Mouse (Mus musculus): ENCODE measurements around the gene Grk5. TPM values are rescaled to one million over a fixed set of nuclear protein-coding genes. Genes with fewer than 3 reads are reported as not detected.

Gene Grk5
- polyA plus RNA-seq, 1 experiment, result 7.2 TPM

DNA sequence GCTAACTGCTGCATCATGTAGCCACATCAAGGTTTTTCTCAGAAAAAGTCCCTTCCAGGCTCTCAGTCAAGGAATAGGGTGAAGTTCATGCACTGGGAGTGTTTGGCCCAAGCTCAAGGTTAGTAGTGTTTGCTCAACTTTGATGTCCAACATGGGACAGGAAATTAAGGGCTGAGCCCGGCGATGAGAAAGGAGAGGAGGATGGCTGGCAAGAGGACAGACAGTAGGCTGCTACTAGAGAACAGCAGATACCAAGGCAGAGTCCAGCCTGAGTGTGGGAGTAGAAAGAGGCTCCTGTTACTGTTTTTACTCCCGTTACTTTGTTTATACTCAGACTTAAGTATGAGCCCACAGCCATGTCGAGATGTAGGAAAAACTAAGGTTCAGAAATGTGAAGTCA, 16.0 kb upstream of the Grk5 start:
- WGBS, result 9% methylated on average over 4 of the region's 4 CpGs
- no peak for TF ChIP-seq POLR2A (IDR thresholded peaks at IDR 0.05; ENCODE audit: borderline replicate concordance, control insufficient read depth, low read depth, low read length)
- TF ChIP-seq CTCF (IDR thresholded peaks at IDR 0.05; ENCODE audit: control insufficient read depth, insufficient read depth, low read length), result no peak
- Histone ChIP-seq H3K4me3 (replicated peaks; ENCODE audit: control insufficient read depth, low read depth, low read length) (peak overlapping the region; percentile 86), H3K4me1 (ENCODE audit: control insufficient read depth, insufficient read depth, low read length) (no peaks in the 10 kb centered on the region; the same call in 1 of the 2 replicates), H3K27ac (ENCODE audit: control insufficient read depth, insufficient read depth, low read depth, low read length, poor library complexity) (peak overlapping the region; percentile 79)

DNA sequence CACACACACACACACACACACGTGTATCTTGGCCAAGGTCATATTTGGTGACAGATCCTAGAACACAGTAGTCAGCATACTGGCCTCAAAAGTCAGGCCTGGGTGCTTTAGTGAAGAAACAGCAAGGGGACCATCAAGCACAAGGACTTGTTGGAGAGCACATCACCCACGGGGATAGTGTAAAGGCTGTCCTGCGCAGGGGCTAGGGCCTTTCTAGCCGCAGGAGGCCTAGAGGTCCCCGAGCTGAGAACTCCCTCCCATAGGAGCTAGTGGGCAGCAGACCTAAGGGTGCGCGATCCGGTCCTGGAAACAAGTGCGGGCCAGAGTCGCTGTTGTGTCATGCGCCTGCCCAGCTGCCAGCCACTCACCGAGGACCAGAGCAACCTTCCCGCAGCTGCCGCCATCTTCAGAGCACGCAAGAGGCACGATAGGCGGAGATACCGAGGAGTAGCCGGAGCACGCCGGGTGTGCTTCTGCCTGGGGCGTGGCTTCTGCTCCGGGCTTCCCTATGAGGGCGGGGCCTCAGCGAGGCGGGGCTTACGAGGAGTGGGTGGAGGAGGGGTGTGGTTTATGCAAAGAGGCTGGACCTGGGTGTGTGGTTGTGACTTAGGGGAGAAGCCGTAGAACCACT, 15.4 kb upstream of the Grk5 start, which contains the start of gene Prdx3:
Gene Prdx3 (minus strand): TSS at position 493 of the 631 bp plus-strand sequence.
- Histone ChIP-seq H3K4me3 (replicated peaks; ENCODE audit: control insufficient read depth, low read depth, low read length) (peak within 1 kb of the TSS; percentile 86), H3K27ac (ENCODE audit: control insufficient read depth, insufficient read depth, low read depth, low read length, poor library complexity) (peak within 1 kb of the TSS; percentile 79), H3K4me1 (ENCODE audit: control insufficient read depth, insufficient read depth, low read length) (no peaks in the 10 kb centered on the region; the same call in 1 of the 2 replicates)
- under 1% methylated on average over 28 of the region's 28 CpGs for WGBS
- TF ChIP-seq CTCF (IDR thresholded peaks at IDR 0.05; ENCODE audit: control insufficient read depth, insufficient read depth, low read length) (peak; percentile 17; the same call in 1 of the 2 replicates), POLR2A (IDR thresholded peaks at IDR 0.05; ENCODE audit: borderline replicate concordance, control insufficient read depth, low read depth, low read length) (peak; percentile 95; the same call in 1 of the 2 replicates)

- no peak for TF ChIP-seq CTCF (IDR thresholded peaks at IDR 0.05; ENCODE audit: control insufficient read depth, insufficient read depth, low read length)
- no peak for TF ChIP-seq POLR2A (IDR thresholded peaks at IDR 0.05; ENCODE audit: borderline replicate concordance, control insufficient read depth, low read depth, low read length)
- no peak overlapping the region for H3K4me3 ChIP-seq (replicated peaks; ENCODE audit: control insufficient read depth, low read depth, low read length)
- WGBS, result 63% methylated on average over 3 of the region's 3 CpGs
- no peak overlapping the region for H3K27ac ChIP-seq (ENCODE audit: control insufficient read depth, insufficient read depth, low read depth, low read length, poor library complexity)
- H3K4me1 ChIP-seq (ENCODE audit: control insufficient read depth, insufficient read depth, low read length), result no peaks in the 10 kb centered on the region
These were observed 6.4 kb upstream of the Grk5 start for GRCm38 (mm10) chr19:60883129-60883528.

DNA sequence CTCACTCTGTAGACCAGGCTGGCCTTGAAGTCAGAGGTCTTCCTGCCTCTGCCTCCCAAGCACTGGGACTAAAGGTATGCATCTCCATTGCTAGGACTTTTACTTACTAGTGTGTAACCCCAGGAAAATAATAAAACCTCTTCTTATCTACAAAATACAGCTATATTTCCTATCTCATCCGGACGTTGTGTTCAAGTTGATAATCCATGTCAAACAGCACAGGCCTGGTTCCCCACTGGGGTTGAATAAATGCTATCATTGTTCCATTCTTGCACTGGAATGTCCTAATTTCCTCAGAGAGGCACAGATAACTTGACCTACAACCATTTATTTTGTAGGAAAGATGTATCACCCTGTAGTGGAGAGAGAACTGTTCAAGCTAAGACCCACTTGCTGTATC, 1.9 kb upstream of the Grk5 start:
- TF ChIP-seq POLR2A (IDR thresholded peaks at IDR 0.05; ENCODE audit: borderline replicate concordance, control insufficient read depth, low read depth, low read length) (no peak), CTCF (IDR thresholded peaks at IDR 0.05; ENCODE audit: control insufficient read depth, insufficient read depth, low read length) (no peak)
- H3K4me1 ChIP-seq (ENCODE audit: control insufficient read depth, insufficient read depth, low read length), result no peaks in the 10 kb centered on the region
- WGBS, result 70% methylated on average over 2 of the region's 2 CpGs
- no peak overlapping the region for H3K4me3 ChIP-seq (replicated peaks; ENCODE audit: control insufficient read depth, low read depth, low read length)
- no peak overlapping the region for H3K27ac ChIP-seq (ENCODE audit: control insufficient read depth, insufficient read depth, low read depth, low read length, poor library complexity)

DNA sequence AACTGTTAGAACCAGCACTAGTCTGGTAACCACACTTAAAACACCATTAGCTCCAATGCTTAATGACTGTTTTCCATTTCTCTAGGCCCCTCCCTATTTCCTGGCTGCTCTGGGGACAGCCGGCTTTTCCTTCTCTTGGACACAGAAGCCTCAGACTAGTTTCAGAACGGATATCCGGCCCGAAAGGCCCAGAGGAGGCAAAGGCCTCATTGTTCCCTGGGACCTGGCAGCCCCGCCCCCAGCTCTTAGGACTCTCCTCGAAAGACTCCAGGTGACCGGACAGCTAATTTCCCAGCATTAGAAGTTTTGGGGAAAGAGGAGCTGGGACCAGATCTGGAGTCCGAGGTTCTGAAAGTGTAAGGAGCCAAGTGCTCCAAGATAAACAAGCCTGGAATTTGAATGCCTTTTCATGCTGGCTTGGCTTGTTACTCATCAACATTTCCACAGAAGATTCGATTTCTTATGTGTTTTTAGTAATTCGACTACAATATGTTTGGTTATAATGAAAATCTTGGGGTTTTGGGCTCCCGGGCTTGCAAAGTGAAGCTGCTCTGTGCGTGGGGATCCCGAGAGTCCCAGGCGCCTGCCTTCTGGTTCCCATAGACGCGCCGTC, 342 bp upstream of the Grk5 start:
- no peaks in the 10 kb centered on the region for H3K4me1 ChIP-seq (ENCODE audit: control insufficient read depth, insufficient read depth, low read length)
- peak overlapping the region; percentile 76 for H3K4me3 ChIP-seq (replicated peaks; ENCODE audit: control insufficient read depth, low read depth, low read length)
- peak overlapping the region; percentile 99 for H3K27ac ChIP-seq (ENCODE audit: control insufficient read depth, insufficient read depth, low read depth, low read length, poor library complexity)
- no peak for TF ChIP-seq CTCF (IDR thresholded peaks at IDR 0.05; ENCODE audit: control insufficient read depth, insufficient read depth, low read length)
- no peak for TF ChIP-seq POLR2A (IDR thresholded peaks at IDR 0.05; ENCODE audit: borderline replicate concordance, control insufficient read depth, low read depth, low read length)
- WGBS, result 11% methylated on average over 17 of the region's 17 CpGs

DNA sequence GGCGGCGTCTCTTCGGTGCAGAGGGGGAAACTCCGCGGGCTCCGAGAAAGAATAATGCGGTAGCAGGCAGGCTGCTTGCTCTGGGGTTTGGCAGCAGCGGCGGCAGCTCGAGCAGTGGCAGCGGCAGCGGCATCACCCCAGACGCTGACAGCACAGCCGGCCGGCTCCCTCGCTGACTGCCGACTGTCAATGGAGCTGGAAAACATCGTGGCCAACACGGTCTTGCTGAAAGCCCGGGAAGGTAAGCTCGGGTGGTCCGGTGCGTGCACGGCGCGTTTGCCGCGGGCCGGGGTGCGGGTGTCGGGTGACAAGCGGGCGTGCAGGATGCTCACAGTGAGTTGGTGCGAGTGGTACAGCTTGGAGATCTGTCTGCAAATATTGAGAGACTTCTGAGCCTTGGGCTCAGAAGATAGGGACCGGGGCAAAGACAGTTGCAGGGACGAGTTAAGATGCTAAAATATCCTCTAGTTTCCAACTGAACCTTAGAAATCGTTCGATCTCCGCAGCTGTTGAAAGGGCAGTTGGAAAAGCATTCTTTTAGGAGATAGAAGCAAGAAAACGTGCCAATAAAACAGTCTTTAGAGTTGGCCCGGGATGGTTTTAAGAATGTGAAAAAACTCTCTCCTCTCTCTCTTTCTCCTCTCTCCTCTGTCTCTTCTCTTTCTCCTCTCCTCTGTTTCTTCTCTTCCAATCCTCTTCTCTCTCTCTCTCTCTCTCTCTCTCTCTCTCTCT, 1.0 kb downstream of the Grk5 start:
- WGBS, result under 1% methylated on average over 41 of the region's 41 CpGs
- peak overlapping the region; percentile 63 for H3K27ac ChIP-seq (ENCODE audit: control insufficient read depth, insufficient read depth, low read depth, low read length, poor library complexity)

DNA sequence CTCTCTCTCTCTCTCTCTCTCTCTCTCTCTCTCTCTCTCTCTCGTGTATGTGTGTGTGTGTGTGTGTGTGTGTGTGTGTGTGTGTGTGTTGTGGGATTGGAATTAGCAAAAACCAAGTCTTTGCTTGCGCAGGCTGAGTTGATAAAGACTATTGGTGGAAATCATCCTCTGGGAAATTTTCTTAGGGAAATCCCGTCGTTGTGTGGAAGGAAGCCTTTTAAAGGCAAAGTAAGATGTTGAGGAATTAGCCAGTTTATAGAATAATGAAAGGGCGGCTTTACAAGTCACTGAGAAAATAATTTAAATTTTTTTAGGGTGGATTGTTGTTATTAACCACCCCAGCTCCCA, 1.5 kb downstream of the Grk5 start:
- WGBS, result 24% methylated on average over 5 of the region's 5 CpGs
- no peaks in the 10 kb centered on the region for H3K4me1 ChIP-seq (ENCODE audit: control insufficient read depth, insufficient read depth, low read length)

More for the DNA sequence above, 1.0 kb downstream of the Grk5 start:
- Histone ChIP-seq H3K4me3 (replicated peaks; ENCODE audit: control insufficient read depth, low read depth, low read length) (peak overlapping the region; percentile 76), H3K4me1 (ENCODE audit: control insufficient read depth, insufficient read depth, low read length) (no peaks in the 10 kb centered on the region)
- TF ChIP-seq POLR2A (IDR thresholded peaks at IDR 0.05; ENCODE audit: borderline replicate concordance, control insufficient read depth, low read depth, low read length) (no peak), CTCF (IDR thresholded peaks at IDR 0.05; ENCODE audit: control insufficient read depth, insufficient read depth, low read length) (no peak)

GRCm38 (mm10) chr19:60891934-60892547, 2.5 kb downstream of the Grk5 start:
- TF ChIP-seq POLR2A (IDR thresholded peaks at IDR 0.05; ENCODE audit: borderline replicate concordance, control insufficient read depth, low read depth, low read length), result no peak
- TF ChIP-seq CTCF (IDR thresholded peaks at IDR 0.05; ENCODE audit: control insufficient read depth, insufficient read depth, low read length), result peak; percentile 96
- WGBS, result 16% methylated on average over 1 of the region's 1 CpGs
- Histone ChIP-seq H3K4me3 (replicated peaks; ENCODE audit: control insufficient read depth, low read depth, low read length) (no peak overlapping the region), H3K4me1 (ENCODE audit: control insufficient read depth, insufficient read depth, low read length) (no peaks in the 10 kb centered on the region), H3K27ac (ENCODE audit: control insufficient read depth, insufficient read depth, low read depth, low read length, poor library complexity) (no peak overlapping the region)

More for the DNA sequence above, 1.5 kb downstream of the Grk5 start:
- H3K4me3 ChIP-seq (replicated peaks; ENCODE audit: control insufficient read depth, low read depth, low read length), result no peak overlapping the region
- H3K27ac ChIP-seq (ENCODE audit: control insufficient read depth, insufficient read depth, low read depth, low read length, poor library complexity), result no peak overlapping the region
- TF ChIP-seq POLR2A (IDR thresholded peaks at IDR 0.05; ENCODE audit: borderline replicate concordance, control insufficient read depth, low read depth, low read length) (no peak), CTCF (IDR thresholded peaks at IDR 0.05; ENCODE audit: control insufficient read depth, insufficient read depth, low read length) (no peak)
